Mouse (Mus musculus) neural tube, embryonic 12.5 days (tissue): ENCODE data around the gene Ect2. TPM values are rescaled to one million over a fixed set of nuclear protein-coding genes. Genes with fewer than 3 reads are reported as not detected.

Experiments used
- ATAC-seq: fragments of 200-750 bp; cut with Nextera tagmentation; 2 replicates; pipeline ENCODE4 v1.8.0; 2017; ENCODE audit warnings: low read depth, mild to moderate bottlenecking, moderate TSS enrichment, moderate library complexity; ENCODE audit not compliant: low FRiP score
- H3K27ac ChIP-seq: fragments of 300-500 bp; sonication (generic); 2 replicates; pipeline ENCODE4 v1.5.1; 2016
- H3K27me3 ChIP-seq: fragments of 300-500 bp; sonication (generic); replicated peaks from 2 replicates; pipeline ENCODE4 v1.6.1; 2016; ENCODE audit warnings: mild to moderate bottlenecking
- H3K36me3 ChIP-seq: fragments of 300-500 bp; sonication (generic); 2 replicates; pipeline ENCODE4 v1.6.1; 2016; ENCODE audit warnings: mild to moderate bottlenecking
- H3K4me1 ChIP-seq: fragments of 300-500 bp; sonication (generic); 2 replicates; pipeline ENCODE4 v1.6.1; 2016
- H3K4me2 ChIP-seq: fragments of 300-500 bp; sonication (generic); replicated peaks from 2 replicates; pipeline ENCODE4 v1.6.1; 2016; ENCODE audit warnings: mild to moderate bottlenecking
- H3K4me3 ChIP-seq: fragments of 300-500 bp; sonication (generic); 2 replicates; pipeline ENCODE4 v1.5.1; 2016
- H3K9ac ChIP-seq: fragments of 300-500 bp; sonication (generic); 2 replicates; pipeline ENCODE4 v1.6.1; 2016; ENCODE audit warnings: mild to moderate bottlenecking
- H3K9me3 ChIP-seq: fragments of 300-500 bp; sonication (generic); 2 replicates; pipeline ENCODE4 v1.6.1; 2016; ENCODE audit warnings: mild to moderate bottlenecking
- WGBS: fragments of 180-500 bp; shearing (Covaris S2); methylation state at CpG from one replicate; pipeline ENCODE4 v1.1.7; 2016; 5-methylcytosine and 5-hydroxymethylcytosine counted together
- polyA plus RNA-seq: library from polyadenylated mRNA; unstranded; fragments of >200 nt; fragmentation: Nextera tagmentation; extraction: Ambion mirVana; gene quantifications from 2 replicates; pipeline ENCODE4 v1.2.1, GENCODE M21; 2016

Gene Ect2
- polyA plus RNA-seq, 1 experiment from 2014 or later, result 54.7 TPM

DNA sequence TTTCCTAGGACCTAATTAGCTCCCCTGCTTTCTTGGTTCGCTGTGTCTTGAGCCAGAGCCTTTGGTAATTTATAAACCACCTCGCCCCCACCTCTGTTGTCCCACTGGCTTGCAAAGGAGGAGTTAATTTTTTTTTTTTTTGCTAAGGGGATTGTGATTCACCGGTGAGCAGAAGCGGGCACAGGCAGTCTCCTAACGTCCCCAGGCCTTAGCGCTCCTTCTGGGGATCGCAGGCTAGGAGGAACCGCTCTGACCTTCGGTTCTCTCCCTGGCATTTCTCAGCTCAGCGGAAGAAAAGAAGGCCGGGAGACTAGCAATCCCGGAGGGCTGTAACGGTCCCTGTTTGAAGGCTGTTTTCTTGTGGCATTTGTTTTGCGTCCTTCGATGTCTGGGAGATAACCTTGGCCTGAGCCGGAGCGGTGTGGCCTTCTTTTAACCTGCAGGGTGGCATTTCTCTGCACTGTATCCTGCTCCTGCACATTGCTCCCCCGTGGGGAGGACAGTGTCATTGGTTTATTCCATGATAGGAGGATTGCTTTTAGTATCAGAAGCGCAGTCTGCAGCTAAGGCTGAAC lies 30.0 kb upstream of the Ect2 start:
- no peak for ATAC-seq
- Histone ChIP-seq H3K9ac (peak overlapping the region; percentile 64), H3K4me2 (peak overlapping the region; percentile 94), H3K36me3 (no peaks in the 10 kb centered on the region), H3K4me1 (peaks cover 7% of the 10 kb centered on the region; the same call in 1 of the 2 replicates), H3K27me3 (no peaks in the 10 kb centered on the region), H3K9me3 (no peaks in the 10 kb centered on the region), H3K27ac (no peak overlapping the region), H3K4me3 (peak overlapping the region; percentile 63)
- 14% methylated on average over 19 of the region's 19 CpGs for WGBS

DNA sequence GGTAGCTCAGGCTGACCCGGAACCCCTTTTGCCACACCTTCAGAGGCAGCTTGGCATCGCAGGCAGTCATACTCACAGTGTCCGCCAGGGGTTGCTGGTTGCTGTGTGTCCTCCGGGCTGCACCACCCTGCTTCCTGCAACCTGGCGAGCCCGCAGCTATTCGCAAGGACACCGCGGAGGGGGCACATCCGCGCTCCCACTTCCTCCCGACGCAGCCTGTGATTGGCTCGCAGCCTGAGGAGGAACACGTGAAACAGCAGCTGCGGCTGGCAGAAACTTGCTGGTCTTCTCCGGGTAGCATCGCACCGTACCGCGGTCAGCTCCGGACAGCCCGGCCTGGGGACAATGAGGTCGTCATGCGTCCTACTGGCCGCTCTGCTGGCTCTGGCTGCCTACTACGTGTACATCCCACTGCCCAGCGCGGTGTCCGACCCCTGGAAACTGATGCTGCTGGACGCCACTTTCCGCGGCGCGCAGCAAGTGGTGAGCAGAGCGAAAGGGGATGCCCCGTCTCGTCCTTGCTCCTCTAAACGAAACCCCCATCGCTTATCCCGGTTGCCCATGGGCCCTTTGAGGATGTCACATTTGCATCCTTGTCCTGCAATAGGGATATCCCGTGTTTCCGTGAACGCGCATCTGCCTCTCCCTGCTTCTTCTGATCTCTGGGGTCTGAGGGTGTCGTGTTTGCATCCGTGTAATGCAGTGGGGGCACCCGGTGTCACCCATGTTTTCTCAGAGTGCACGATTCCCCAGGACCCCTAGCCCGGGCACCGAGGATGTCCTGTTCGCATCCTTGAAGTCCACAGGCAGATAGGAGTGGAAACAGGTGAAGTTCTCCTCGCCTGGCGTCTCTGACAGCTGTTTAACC lies 29.3 kb upstream of the Ect2 start, which contains the start of gene Nceh1:
Gene Nceh1, plus strand, starts transcription at position 233 of the 868 bp plus-strand sequence.
- peak; percentile 99 for ATAC-seq
- H3K4me1 ChIP-seq, result peaks cover 7% of the 10 kb centered on the region; the same call in 1 of the 2 replicates
- peak within 1 kb of the TSS; percentile 63 for H3K4me3 ChIP-seq
- WGBS, result 1% methylated on average over 54 of the region's 54 CpGs
- H3K9me3 ChIP-seq, result no peaks in the 10 kb centered on the region
- no peaks in the 10 kb centered on the region for H3K27me3 ChIP-seq
- H3K4me2 ChIP-seq, result peak within 1 kb of the TSS; percentile 94
- peak within 1 kb of the TSS; percentile 64 for H3K9ac ChIP-seq
- H3K27ac ChIP-seq, result no peak within 1 kb of the TSS
- H3K36me3 ChIP-seq, result no peaks in the 10 kb centered on the region

DNA sequence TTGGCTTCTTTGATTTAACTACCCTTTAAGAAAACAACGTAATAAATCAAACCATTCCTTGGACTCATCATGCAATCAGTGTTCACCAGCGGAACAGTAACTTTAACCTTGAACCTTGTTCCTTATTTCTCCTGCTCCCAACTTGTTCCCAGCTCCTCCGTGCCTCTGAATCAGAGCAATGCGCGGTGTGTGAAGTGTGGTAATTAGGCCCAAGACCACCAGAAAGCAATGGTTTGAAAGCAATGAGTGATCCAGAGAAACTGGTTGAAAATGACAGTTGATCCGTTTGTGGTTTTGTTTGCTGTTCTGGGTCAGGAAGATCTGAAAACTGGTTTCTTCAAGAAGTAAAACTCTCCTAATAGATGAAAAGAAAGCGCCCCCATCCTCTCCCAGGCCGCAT lies 26.0 kb upstream of the Ect2 start:
- H3K9me3 ChIP-seq, result no peaks in the 10 kb centered on the region
- no peak overlapping the region for H3K4me2 ChIP-seq
- H3K27ac ChIP-seq, result no peak overlapping the region
- H3K4me3 ChIP-seq, result no peak overlapping the region
- ATAC-seq, result no peak
- H3K4me1 ChIP-seq, result peaks cover 7% of the 10 kb centered on the region; the same call in 1 of the 2 replicates
- 81% methylated on average over 8 of the region's 8 CpGs for WGBS
- no peaks in the 10 kb centered on the region for H3K36me3 ChIP-seq
- no peaks in the 10 kb centered on the region for H3K27me3 ChIP-seq
- no peak overlapping the region for H3K9ac ChIP-seq

DNA sequence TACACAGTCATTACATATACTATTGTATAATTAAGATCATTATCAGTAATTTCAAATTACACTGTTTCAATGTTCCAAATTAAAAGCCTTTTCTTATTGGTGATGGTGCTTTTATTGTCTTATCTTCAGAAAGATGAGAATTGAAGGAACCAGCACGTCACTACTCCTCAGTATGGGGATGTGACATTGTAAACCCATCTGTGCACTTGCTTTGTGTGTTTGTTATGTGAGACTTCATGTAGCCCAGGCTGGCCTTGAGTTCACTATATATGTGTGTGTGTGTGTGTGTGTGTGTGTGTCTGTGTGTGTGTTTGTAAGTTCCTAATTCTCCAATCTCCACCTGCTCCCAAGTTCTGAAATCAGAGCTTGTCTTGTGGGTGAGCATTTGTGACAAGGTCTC lies 16.6 kb upstream of the Ect2 start:
- no peaks in the 10 kb centered on the region for H3K27me3 ChIP-seq
- H3K36me3 ChIP-seq, result no peaks in the 10 kb centered on the region
- no peaks in the 10 kb centered on the region for H3K4me1 ChIP-seq
- no peak overlapping the region for H3K9ac ChIP-seq
- H3K9me3 ChIP-seq, result no peaks in the 10 kb centered on the region
- no peak overlapping the region for H3K4me2 ChIP-seq
- no peak overlapping the region for H3K4me3 ChIP-seq
- WGBS, result 69% methylated on average over 1 of the region's 1 CpGs
- ATAC-seq, result no peak
- H3K27ac ChIP-seq, result no peak overlapping the region

DNA sequence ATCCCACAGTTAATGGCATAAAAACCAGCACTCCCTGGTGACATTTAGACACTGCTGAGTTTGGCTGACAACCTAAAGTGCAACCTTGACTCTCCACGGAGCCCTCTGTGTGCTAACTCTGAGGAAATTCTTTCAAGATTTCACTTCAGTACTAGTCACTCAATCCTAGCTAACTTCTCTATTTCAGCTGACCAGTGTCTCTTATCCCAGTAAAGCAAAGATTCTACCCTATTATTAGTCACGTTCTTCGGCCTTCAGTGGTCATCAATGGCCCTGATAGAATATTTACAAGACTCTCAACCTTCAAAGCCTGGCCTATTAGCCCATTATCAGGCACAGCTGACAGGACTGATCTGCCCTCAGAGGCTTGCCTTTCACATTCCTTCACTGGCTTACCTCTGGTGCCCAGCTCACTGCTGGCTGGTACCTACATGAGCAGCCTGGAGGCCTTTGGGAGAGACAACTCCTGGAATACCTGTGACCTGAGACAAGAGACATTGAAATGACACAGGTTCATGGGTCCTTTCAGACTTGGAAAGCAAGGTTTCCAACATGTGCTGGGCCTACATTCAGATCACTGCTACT lies 11.9 kb upstream of the Ect2 start:
- ATAC-seq, result no peak
- Histone ChIP-seq H3K9me3 (no peaks in the 10 kb centered on the region), H3K4me1 (no peaks in the 10 kb centered on the region), H3K36me3 (no peaks in the 10 kb centered on the region), H3K27ac (no peak overlapping the region), H3K4me3 (no peak overlapping the region), H3K4me2 (no peak overlapping the region), H3K27me3 (no peaks in the 10 kb centered on the region), H3K9ac (no peak overlapping the region)
- WGBS, result 79% methylated on average over 3 of the region's 3 CpGs

DNA sequence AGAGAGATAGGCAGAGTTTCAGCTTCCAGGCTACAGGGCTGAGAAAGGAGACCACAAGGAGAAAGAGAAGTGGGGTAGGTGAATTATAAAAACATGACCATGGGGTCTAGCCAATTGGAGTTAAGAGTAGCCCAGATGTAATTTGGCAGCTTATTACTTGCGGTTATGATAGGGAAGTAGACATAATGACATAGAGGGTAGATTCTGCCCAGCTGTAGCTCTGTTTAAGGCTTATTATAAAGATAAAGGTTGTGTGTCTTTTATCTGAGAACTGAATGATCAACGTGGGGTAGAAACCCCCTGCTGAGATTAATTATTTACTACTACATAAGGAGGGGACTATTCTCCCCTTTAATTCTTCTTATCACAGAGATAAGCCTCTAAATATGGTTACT lies 8.7 kb upstream of the Ect2 start:
- Histone ChIP-seq H3K9me3 (no peaks in the 10 kb centered on the region), H3K27ac (no peak overlapping the region), H3K4me1 (no peaks in the 10 kb centered on the region), H3K9ac (no peak overlapping the region), H3K36me3 (no peaks in the 10 kb centered on the region), H3K4me3 (no peak overlapping the region), H3K27me3 (no peaks in the 10 kb centered on the region), H3K4me2 (no peak overlapping the region)
- ATAC-seq, result no peak
- WGBS, result 66% methylated on average over 2 of the region's 2 CpGs

DNA sequence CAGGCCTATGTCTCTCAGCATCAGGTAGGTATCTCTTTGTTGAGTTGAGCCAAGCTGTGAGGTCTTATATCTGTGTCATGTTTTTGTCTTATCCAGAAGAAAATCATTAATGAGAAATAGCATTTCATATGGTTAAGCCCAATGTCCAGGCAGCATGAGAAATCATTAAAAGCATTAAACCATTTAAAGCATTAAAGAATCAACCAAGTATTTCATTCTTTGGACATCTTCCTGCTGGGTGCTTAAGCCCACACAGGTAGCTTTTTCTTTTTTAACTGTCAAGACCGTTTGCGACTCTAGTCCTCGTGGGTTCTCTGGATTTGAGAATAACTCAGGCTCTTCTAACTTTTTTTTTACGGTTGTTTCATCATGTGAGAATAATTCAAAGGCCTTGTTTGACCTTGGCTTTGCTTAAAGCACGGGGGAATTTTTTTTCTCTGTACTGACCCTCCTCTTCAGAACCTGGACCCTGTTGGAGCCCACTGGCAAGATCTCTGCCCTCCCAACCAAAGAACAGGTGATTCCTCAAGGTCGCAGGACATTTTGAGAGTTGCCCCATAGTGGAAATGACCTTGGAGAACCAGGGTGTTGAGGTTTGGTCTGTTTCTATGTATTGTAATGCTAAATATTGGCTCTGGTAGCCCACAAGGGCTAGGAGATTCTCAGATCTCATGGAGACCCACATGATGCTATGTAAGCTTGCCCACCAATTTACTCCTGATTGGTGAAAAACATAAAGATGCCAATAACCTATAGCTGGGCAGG lies 8.1 kb upstream of the Ect2 start:
- no peaks in the 10 kb centered on the region for H3K9me3 ChIP-seq
- H3K4me1 ChIP-seq, result no peaks in the 10 kb centered on the region
- H3K36me3 ChIP-seq, result no peaks in the 10 kb centered on the region
- H3K27me3 ChIP-seq, result no peaks in the 10 kb centered on the region
- H3K27ac ChIP-seq, result no peak overlapping the region
- 90% methylated on average over 6 of the region's 6 CpGs for WGBS
- ATAC-seq, result no peak
- no peak overlapping the region for H3K4me3 ChIP-seq
- no peak overlapping the region for H3K4me2 ChIP-seq
- H3K9ac ChIP-seq, result no peak overlapping the region

DNA sequence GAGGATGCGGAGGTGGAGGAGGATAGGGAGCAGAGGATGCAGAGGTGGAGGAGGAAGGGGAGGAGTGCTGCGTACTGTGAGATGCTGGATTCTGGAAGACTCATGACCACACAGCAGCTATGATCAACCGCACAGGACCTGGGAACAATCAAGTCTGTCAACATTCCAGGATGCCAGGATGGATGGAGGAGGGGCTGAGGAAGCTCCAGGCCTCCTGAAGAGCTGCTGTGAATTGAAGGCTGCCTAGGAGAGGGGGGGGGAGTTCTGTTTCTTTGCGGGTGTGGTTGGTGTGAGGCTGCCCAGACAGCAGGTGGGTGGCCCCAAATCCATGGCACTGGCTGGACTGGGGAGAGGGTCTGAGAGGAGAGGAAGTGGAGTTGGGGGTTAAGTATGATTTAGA lies 5.2 kb upstream of the Ect2 start:
- WGBS, result 62% methylated on average over 4 of the region's 4 CpGs
- H3K4me1 ChIP-seq, result no peaks in the 10 kb centered on the region
- H3K9me3 ChIP-seq, result no peaks in the 10 kb centered on the region
- no peak overlapping the region for H3K4me3 ChIP-seq
- H3K9ac ChIP-seq, result no peak overlapping the region
- no peaks in the 10 kb centered on the region for H3K27me3 ChIP-seq
- ATAC-seq, result no peak
- H3K36me3 ChIP-seq, result no peaks in the 10 kb centered on the region
- no peak overlapping the region for H3K4me2 ChIP-seq
- H3K27ac ChIP-seq, result no peak overlapping the region

DNA sequence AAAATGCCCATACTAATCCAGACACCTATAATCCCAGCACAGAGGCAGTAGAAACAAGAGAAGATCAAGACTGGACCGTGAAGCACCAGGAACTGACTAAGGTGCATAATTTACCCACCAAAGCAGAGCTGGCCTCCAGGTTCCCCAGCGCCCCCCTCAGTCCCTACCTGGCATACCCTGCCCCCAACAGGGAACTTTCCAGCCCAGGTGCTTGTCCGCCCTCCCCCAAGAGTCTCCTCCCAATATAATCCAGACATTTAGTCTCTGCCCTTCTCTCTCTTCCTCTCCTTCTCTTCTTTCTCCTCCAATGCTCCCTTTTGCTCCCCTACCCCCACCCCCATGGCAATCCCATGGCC lies 2.9 kb upstream of the Ect2 start:
- Histone ChIP-seq H3K27me3 (no peaks in the 10 kb centered on the region), H3K4me3 (no peak overlapping the region), H3K4me1 (peaks cover 13% of the 10 kb centered on the region), H3K36me3 (no peaks in the 10 kb centered on the region), H3K9ac (no peak overlapping the region), H3K4me2 (no peak overlapping the region), H3K27ac (no peak overlapping the region), H3K9me3 (no peaks in the 10 kb centered on the region)
- 65% methylated on average over 3 of the region's 3 CpGs for WGBS
- ATAC-seq, result no peak

DNA sequence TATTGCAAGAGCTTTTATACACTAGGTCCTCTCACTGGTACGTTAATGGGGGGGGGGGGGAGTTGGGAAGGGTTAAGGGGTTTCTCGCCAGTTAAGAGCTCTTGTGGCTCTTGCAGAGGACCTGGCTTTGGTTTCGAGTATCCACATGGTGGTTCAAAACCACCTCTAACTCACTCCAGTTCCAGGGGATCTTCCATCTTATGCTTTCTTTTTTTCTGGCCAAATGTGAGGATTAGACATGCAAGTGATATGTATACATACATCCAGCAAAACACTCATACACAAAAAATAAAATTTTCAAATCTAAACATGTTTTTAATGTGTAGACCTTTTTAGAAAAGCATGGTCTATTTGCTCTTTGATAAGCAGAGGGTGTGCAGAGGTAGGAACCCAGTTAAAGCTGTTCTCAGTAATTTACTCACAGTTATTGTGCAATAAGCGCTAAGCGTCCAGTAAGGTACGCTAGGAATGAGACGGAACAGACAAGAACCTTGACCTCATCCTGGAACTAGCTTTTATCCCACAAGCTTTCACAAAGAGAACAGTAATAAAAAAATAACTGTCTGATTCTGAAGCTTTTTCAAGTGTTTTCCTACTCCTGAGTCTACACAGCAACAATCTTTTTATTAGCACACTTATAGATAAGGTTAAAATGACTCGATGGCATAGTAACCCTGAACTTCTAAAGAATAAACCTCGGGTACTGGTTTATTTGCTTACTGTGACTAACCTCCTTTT lies 2.3 kb upstream of the Ect2 start:
- H3K4me2 ChIP-seq, result no peak overlapping the region
- H3K27me3 ChIP-seq, result no peaks in the 10 kb centered on the region
- no peak for ATAC-seq
- H3K4me1 ChIP-seq, result peaks cover 17% of the 10 kb centered on the region
- H3K36me3 ChIP-seq, result no peaks in the 10 kb centered on the region
- 74% methylated on average over 9 of the region's 9 CpGs for WGBS
- H3K4me3 ChIP-seq, result no peak overlapping the region
- H3K27ac ChIP-seq, result no peak overlapping the region
- no peak overlapping the region for H3K9ac ChIP-seq
- H3K9me3 ChIP-seq, result no peaks in the 10 kb centered on the region

DNA sequence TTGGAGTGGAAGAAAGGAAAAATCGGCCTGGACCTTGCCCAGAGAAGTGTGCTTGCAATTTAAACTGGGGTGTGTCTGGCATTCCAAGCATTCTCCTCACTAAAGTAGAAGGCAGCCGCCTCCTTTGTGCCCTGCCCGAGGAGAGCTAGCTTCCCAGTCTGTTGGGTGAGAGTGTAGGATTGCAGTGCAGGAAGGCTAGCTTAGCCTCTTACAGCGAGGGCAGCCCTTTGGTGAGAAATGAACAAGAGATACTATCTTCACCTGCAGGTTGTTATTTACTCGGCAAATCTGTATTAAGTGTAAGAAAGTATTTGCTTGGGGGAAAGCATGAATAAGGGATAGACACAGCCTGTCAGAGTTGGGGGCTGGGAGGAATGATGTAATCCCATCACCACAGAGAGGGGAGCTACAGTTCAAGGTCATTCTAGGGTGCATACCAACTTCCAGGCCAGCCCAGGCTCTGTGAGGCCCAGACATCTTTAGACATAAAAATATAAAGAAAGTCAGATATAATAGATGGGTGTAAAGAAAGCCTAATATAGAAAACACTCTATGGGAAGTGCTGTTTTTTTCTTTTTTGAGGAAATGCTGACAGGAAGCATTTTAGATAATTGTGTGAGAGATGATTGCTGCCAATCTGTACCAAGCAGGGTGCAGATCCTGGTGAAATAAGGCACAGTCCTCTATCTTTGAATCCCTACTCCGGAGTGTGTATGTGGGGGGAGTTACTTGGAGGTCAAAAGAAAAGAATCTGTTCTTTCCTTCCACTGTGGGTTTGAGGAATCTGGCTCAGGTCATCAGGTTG lies 1.6 kb upstream of the Ect2 start:
- H3K9me3 ChIP-seq, result no peaks in the 10 kb centered on the region
- no peak overlapping the region for H3K9ac ChIP-seq
- H3K4me3 ChIP-seq, result no peak overlapping the region
- H3K4me1 ChIP-seq, result peaks cover 17% of the 10 kb centered on the region
- H3K4me2 ChIP-seq, result no peak overlapping the region
- no peak overlapping the region for H3K27ac ChIP-seq
- H3K27me3 ChIP-seq, result no peaks in the 10 kb centered on the region
- WGBS, result 17% methylated on average over 6 of the region's 6 CpGs
- no peak for ATAC-seq
- no peaks in the 10 kb centered on the region for H3K36me3 ChIP-seq
